Mouse (Mus musculus): ENCODE measurements around the gene Mrpl54.
A peak's percentile ranks its signal among the peaks of the same experiment; 100 is the strongest.

Mrpl54 gene

DNA sequence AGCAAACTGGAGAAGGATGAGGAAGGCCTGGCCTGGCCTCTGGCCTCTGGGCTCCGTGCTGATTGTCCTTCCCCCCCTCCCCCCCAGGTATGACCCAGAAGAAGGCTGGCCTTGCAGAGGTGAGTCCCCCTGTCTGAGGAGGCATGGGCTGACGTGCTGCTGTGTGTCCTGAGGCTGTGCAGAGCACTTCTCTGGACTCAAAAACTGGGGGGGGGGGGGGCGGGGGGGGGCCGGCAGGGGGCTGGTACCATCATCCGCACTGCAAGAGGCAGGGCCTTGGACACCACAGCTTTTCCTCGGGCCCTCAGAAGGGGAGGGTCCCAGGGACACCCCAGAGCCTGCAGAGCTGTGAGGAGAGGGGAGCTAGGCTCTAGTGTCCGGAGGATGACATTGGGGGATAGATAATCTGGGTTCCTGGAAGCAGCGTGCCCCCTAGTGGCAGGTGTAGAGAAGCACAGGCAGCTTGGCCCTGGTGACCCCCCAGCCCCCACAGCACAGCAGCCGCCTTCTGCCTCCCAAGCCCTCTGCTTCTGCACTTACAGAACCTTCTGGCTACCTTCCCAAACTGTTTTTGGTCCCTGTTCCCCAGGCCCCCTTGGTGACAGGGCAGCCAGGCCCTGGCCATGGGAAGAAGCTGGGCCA lies 38.0 kb upstream of the Mrpl54 start:
- TF ChIP-seq POU5F1 (IDR thresholded peaks at IDR 0.05; ENCODE audit: borderline replicate concordance, low read length), result no peak
- TF ChIP-seq CTCF (conservative IDR thresholded peaks at IDR 0.05; ENCODE audit: low read length), result peak; percentile 72
- no peak for TF ChIP-seq NANOG (IDR thresholded peaks at IDR 0.05; ENCODE audit: borderline replicate concordance, low read length)
- Histone ChIP-seq H3K27me3 (ENCODE audit: insufficient read depth, low read length) (no peaks in the 10 kb centered on the region), H3K4me3 (replicated peaks; ENCODE audit: low read length) (no peak overlapping the region), H3K9me3 (ENCODE audit: low read length) (no peaks in the 10 kb centered on the region), H3K4me1 (replicated peaks; ENCODE audit: low read depth, low read length) (peaks cover 93% of the 10 kb centered on the region), H3K36me3 (ENCODE audit: insufficient read depth, low read length) (peaks cover 77% of the 10 kb centered on the region)

DNA sequence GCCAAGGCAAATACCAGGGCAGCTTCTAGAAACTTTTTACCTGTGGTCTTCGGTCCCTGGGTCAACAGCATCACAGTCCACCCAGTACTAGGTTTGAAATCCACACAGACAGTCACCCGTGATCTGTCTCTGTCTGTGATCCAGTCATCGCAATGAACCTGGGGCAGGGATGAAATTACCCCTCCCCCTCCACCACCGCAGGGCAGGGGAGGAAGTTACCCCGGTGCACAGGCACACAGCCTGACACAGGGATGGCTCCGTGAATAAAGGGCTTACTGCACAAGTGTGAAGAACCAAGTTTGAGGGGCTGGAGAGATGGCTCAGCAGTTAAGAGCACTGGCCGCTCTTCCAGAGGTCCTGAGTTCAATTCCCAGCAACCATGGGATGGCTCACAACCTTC lies 37.0 kb upstream of the Mrpl54 start:
- Histone ChIP-seq H3K36me3 (ENCODE audit: insufficient read depth, low read length) (peaks cover 77% of the 10 kb centered on the region), H3K4me3 (replicated peaks; ENCODE audit: low read length) (no peak overlapping the region), H3K27me3 (ENCODE audit: insufficient read depth, low read length) (no peaks in the 10 kb centered on the region), H3K9me3 (ENCODE audit: low read length) (no peaks in the 10 kb centered on the region), H3K4me1 (replicated peaks; ENCODE audit: low read depth, low read length) (peaks cover 93% of the 10 kb centered on the region)
- TF ChIP-seq CTCF (conservative IDR thresholded peaks at IDR 0.05; ENCODE audit: low read length) (no peak), NANOG (IDR thresholded peaks at IDR 0.05; ENCODE audit: borderline replicate concordance, low read length) (no peak), POU5F1 (IDR thresholded peaks at IDR 0.05; ENCODE audit: borderline replicate concordance, low read length) (no peak)

DNA sequence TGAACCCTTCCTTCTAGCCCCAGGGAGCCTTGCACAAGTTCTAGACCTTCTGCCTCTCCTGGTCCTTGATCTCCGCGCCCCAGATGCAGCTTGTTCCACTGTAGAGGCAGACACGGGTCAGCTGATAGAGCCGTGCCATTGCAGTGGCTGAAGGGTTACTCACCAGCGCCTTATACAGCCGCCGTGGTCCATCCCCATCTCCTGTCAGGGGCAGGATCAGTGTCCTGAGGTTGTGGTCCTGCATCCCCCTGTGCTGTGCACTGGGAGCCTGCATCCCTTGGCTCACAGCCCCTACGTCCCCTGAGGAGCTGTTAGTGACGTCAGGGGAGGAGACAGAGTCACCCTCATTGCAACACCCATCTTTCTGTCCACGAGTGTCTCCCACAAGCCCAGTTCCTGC lies 36.5 kb upstream of the Mrpl54 start:
- Histone ChIP-seq H3K27me3 (ENCODE audit: insufficient read depth, low read length) (no peaks in the 10 kb centered on the region), H3K9me3 (ENCODE audit: low read length) (no peaks in the 10 kb centered on the region), H3K4me1 (replicated peaks; ENCODE audit: low read depth, low read length) (peaks cover 95% of the 10 kb centered on the region), H3K4me3 (replicated peaks; ENCODE audit: low read length) (no peak overlapping the region), H3K36me3 (ENCODE audit: insufficient read depth, low read length) (peaks cover 76% of the 10 kb centered on the region)
- TF ChIP-seq NANOG (IDR thresholded peaks at IDR 0.05; ENCODE audit: borderline replicate concordance, low read length), result no peak
- TF ChIP-seq POU5F1 (IDR thresholded peaks at IDR 0.05; ENCODE audit: borderline replicate concordance, low read length), result no peak
- TF ChIP-seq CTCF (conservative IDR thresholded peaks at IDR 0.05; ENCODE audit: low read length), result no peak

DNA sequence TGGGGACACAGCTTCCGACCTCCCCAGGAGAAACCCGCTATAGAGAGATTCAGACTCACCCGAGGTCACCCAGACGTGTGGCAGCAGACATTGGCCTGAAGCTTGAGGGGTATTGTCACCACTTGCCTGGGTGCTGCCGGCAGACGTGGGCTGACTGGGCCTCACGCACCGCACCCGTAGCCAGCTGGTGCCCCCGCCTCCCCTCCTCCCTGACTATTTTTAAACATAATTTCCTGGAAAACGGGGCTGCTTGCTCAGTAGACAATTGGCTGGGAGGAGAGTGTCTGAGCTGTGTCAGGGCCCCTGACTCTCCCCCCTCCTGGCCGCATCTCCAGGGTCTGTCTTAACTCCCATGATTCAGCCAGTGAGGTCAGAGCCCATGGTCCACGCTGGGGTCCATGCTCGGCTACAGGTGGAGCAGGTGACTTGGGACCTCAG lies 36.1 kb upstream of the Mrpl54 start:
- Histone ChIP-seq H3K4me1 (replicated peaks; ENCODE audit: low read depth, low read length) (peaks cover 95% of the 10 kb centered on the region), H3K4me3 (replicated peaks; ENCODE audit: low read length) (no peak overlapping the region; the same call in 1 of the 2 replicates), H3K27me3 (ENCODE audit: insufficient read depth, low read length) (no peaks in the 10 kb centered on the region), H3K36me3 (ENCODE audit: insufficient read depth, low read length) (peaks cover 74% of the 10 kb centered on the region), H3K9me3 (ENCODE audit: low read length) (no peaks in the 10 kb centered on the region)
- TF ChIP-seq NANOG (IDR thresholded peaks at IDR 0.05; ENCODE audit: borderline replicate concordance, low read length) (no peak), CTCF (conservative IDR thresholded peaks at IDR 0.05; ENCODE audit: low read length) (no peak), POU5F1 (IDR thresholded peaks at IDR 0.05; ENCODE audit: borderline replicate concordance, low read length) (no peak)

DNA sequence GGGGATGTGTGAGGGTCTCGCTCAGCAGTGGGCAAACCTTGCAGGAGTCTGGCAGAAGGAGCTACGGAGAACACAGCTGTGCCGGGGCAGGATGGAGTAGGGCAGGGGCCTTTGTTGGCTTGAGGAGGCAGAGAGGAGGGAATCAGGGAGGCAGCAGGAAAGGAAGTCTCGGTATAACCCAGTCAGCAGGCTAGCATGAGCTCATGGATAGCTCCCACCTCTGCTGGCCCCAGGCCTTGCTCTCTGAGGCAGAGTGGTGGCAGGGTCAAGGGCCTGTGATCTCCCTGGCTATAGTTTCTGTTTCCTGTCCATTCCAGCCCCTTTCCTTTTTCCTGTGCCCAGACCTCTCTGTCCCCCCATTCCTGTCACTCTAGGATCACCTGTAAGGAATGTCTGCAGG lies 35.6 kb upstream of the Mrpl54 start:
- Histone ChIP-seq H3K4me1 (replicated peaks; ENCODE audit: low read depth, low read length) (peaks cover 95% of the 10 kb centered on the region), H3K4me3 (replicated peaks; ENCODE audit: low read length) (no peak overlapping the region; the same call in 1 of the 2 replicates), H3K9me3 (ENCODE audit: low read length) (no peaks in the 10 kb centered on the region), H3K36me3 (ENCODE audit: insufficient read depth, low read length) (peaks cover 69% of the 10 kb centered on the region), H3K27me3 (ENCODE audit: insufficient read depth, low read length) (no peaks in the 10 kb centered on the region)
- TF ChIP-seq NANOG (IDR thresholded peaks at IDR 0.05; ENCODE audit: borderline replicate concordance, low read length) (no peak), CTCF (conservative IDR thresholded peaks at IDR 0.05; ENCODE audit: low read length) (no peak), POU5F1 (IDR thresholded peaks at IDR 0.05; ENCODE audit: borderline replicate concordance, low read length) (no peak)

DNA sequence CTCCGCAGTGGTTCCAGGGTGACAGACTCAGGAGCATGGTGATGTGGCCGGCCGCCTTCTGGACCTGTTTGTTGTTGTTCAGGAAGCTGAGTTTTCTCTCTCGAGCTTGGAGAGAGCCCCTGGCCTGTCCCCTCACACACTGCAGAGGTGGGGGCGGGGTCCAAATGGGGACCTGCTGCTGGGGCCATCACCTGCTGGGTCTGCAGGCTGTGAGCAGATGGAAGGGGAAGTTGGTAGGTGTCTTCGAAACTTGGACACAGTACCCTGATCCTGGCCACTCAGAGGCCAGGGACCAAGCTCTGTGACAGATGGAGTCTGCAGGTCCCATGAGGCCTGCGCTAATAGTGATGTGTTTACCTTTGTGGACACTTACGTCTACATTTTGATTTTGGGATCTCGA lies 34.6 kb upstream of the Mrpl54 start:
- Histone ChIP-seq H3K4me1 (replicated peaks; ENCODE audit: low read depth, low read length) (peaks cover 95% of the 10 kb centered on the region), H3K4me3 (replicated peaks; ENCODE audit: low read length) (no peak overlapping the region), H3K27me3 (ENCODE audit: insufficient read depth, low read length) (no peaks in the 10 kb centered on the region), H3K36me3 (ENCODE audit: insufficient read depth, low read length) (peaks cover 65% of the 10 kb centered on the region), H3K9me3 (ENCODE audit: low read length) (no peaks in the 10 kb centered on the region)
- TF ChIP-seq CTCF (conservative IDR thresholded peaks at IDR 0.05; ENCODE audit: low read length) (no peak), NANOG (IDR thresholded peaks at IDR 0.05; ENCODE audit: borderline replicate concordance, low read length) (no peak), POU5F1 (IDR thresholded peaks at IDR 0.05; ENCODE audit: borderline replicate concordance, low read length) (no peak)

DNA sequence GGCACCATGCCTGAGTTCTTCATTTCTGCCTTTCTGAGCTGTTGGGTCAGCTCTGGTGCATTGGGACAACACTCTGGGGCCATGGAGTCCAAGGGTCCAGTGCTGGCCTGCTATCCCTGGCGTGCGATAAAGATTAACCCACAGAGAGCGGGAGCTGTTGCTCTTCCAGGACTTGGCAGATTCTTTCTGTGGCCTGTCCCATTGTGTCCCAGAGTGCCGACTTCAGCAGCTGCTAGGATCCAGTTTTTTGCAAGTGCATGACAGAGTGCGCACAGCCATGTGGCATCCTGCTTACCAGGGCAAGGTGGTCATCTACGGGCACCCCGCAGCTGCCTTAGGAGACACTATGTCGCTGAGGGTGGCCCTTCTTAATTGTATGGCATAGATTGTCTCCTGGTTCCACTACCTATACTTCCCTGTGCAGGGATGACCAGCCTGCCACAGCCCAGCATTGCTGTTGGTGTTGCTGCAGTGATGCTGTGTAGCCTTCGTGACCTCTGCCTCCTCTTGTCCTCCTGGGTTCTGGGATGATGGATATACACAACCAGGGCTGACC lies 33.7 kb upstream of the Mrpl54 start:
- no peaks in the 10 kb centered on the region for H3K27me3 ChIP-seq (ENCODE audit: insufficient read depth, low read length)
- H3K36me3 ChIP-seq (ENCODE audit: insufficient read depth, low read length), result peaks cover 65% of the 10 kb centered on the region
- H3K4me1 ChIP-seq (replicated peaks; ENCODE audit: low read depth, low read length), result peaks cover 96% of the 10 kb centered on the region
- H3K4me3 ChIP-seq (replicated peaks; ENCODE audit: low read length), result no peak overlapping the region
- no peaks in the 10 kb centered on the region for H3K9me3 ChIP-seq (ENCODE audit: low read length)
- no peak for TF ChIP-seq POU5F1 (IDR thresholded peaks at IDR 0.05; ENCODE audit: borderline replicate concordance, low read length)
- TF ChIP-seq CTCF (conservative IDR thresholded peaks at IDR 0.05; ENCODE audit: low read length), result no peak
- TF ChIP-seq NANOG (IDR thresholded peaks at IDR 0.05; ENCODE audit: borderline replicate concordance, low read length), result no peak

DNA sequence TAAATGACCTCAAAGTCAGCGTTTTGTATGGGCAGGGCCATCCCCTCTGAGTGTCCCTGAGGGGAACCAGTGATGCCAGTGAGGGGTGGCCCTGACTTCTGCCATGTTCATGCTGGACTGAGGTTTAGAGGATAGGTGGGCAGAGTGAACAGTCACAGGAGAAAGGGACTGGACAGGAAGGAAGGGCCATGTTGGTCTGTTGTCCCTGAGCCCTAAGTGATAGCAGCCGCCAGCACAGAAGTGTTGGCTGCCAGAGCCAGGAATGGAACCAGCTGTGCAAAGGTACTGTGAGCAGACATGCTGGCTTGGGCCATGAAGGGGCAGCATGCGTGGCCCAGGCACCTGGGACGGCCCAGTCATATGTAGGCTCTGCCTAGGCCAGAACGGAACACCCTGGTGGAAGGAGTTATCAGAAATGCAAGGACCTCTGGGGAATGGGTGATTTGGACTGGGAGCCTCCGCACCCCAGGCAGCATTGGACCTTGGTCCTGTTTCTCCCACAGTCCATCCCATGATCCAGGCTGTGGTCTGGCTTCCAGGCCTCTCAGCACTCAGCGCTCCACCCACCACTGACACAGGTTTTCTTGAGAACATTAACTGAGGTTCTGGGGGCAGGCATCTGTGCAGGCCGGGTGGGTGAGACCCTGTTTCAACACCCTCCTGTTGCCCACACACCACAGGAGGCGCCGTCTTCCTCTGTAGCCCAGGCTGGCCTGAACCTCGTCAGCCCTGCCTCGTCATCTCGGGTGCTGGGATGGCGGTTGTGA lies 33.0 kb upstream of the Mrpl54 start:
- TF ChIP-seq NANOG (IDR thresholded peaks at IDR 0.05; ENCODE audit: borderline replicate concordance, low read length) (no peak), POU5F1 (IDR thresholded peaks at IDR 0.05; ENCODE audit: borderline replicate concordance, low read length) (no peak), CTCF (conservative IDR thresholded peaks at IDR 0.05; ENCODE audit: low read length) (no peak)
- no peaks in the 10 kb centered on the region for H3K9me3 ChIP-seq (ENCODE audit: low read length)
- peaks cover 97% of the 10 kb centered on the region for H3K4me1 ChIP-seq (replicated peaks; ENCODE audit: low read depth, low read length)
- H3K4me3 ChIP-seq (replicated peaks; ENCODE audit: low read length), result no peak overlapping the region
- H3K27me3 ChIP-seq (ENCODE audit: insufficient read depth, low read length), result no peaks in the 10 kb centered on the region
- H3K36me3 ChIP-seq (ENCODE audit: insufficient read depth, low read length), result peaks cover 67% of the 10 kb centered on the region
